Mouse (Mus musculus) erythroblast, embryonic 14.5 days (primary cell): Measurements from ENCODE around the gene Slc24a3.

Source experiments
- GATA1 ChIP-seq: IDR thresholded peaks from 2 replicates; pipeline ENCODE4 v1.6.1; 2012; ENCODE audit warnings: low read length, inconsistent platforms, mixed read lengths
- TAL1 ChIP-seq: IDR thresholded peaks from 3 replicates; pipeline ENCODE4 v1.6.1; 2012; ENCODE audit warnings: low read length, inconsistent platforms, mixed read lengths

- no peak for TF ChIP-seq GATA1
- no peak for TF ChIP-seq TAL1
These were observed 359.6 kb downstream of the Slc24a3 start for GRCm38 (mm10) chr2:145527151-145527550.
